Mouse (Mus musculus): ENCODE measurements around the gene Gm21976.

GRCm38 (mm10) chr13:98241531-98242282 lies 38.0 kb upstream of the Gm21976 start:
- TF ChIP-seq CTCF (IDR thresholded peaks at IDR 0.05; ENCODE audit: extremely low read depth, insufficient read length, insufficient replicate concordance, low read depth, low read length), result no peak
- no peak for TF ChIP-seq POLR2A (IDR thresholded peaks at IDR 0.05; ENCODE audit: low read depth, low read length)
